Mouse (Mus musculus) c-Kit-positive CD71-negative TER-119-negative erythroid progenitor cells, embryonic 14.5 days (primary cell): ENCODE data around the gene Agap1.

Source experiments
- DNase-seq: peaks from one replicate; pipeline ENCODE4 v3.0.0-alpha.2; 2013; ENCODE audit warnings: low read depth

The Agap1 gene

GRCm38 (mm10) chr1:89544094-89544493, 89.5 kb downstream of the Agap1 start:
- no peak for DNase-seq

GRCm38 (mm10) chr1:89545099-89545498, 90.5 kb downstream of the Agap1 start:
- no peak for DNase-seq

GRCm38 (mm10) chr1:89547525-89548504, 93.2 kb downstream of the Agap1 start:
- DNase-seq = no peak

- no peak for DNase-seq
Measured at GRCm38 (mm10) chr1:89550061-89550869, 95.7 kb downstream of the Agap1 start.

GRCm38 (mm10) chr1:89552470-89552869, 97.9 kb downstream of the Agap1 start:
- DNase-seq = no peak

- no peak for DNase-seq
Measured at GRCm38 (mm10) chr1:89553791-89554190, 99.2 kb downstream of the Agap1 start.

- DNase-seq = no peak
Measured at GRCm38 (mm10) chr1:89554969-89555856, 100.6 kb downstream of the Agap1 start.

GRCm38 (mm10) chr1:89556006-89556405, 101.4 kb downstream of the Agap1 start:
- no peak for DNase-seq

- DNase-seq = no peak
Measured at GRCm38 (mm10) chr1:89557401-89557800, 102.8 kb downstream of the Agap1 start.

GRCm38 (mm10) chr1:89558080-89558479, 103.5 kb downstream of the Agap1 start:
- no peak for DNase-seq

- no peak for DNase-seq
Measured at GRCm38 (mm10) chr1:89563399-89563798, 108.8 kb downstream of the Agap1 start.

- no peak for DNase-seq
Measured at GRCm38 (mm10) chr1:89566578-89567488, 112.2 kb downstream of the Agap1 start.

- no peak for DNase-seq
Measured at GRCm38 (mm10) chr1:89568546-89569405, 114.2 kb downstream of the Agap1 start.

- DNase-seq = no peak
Measured at GRCm38 (mm10) chr1:89570522-89571299, 116.1 kb downstream of the Agap1 start.

GRCm38 (mm10) chr1:89573486-89573885, 118.9 kb downstream of the Agap1 start:
- no peak for DNase-seq

- DNase-seq = no peak
Measured at GRCm38 (mm10) chr1:89574941-89575890, 120.6 kb downstream of the Agap1 start.

GRCm38 (mm10) chr1:89576174-89576890, 121.7 kb downstream of the Agap1 start:
- no peak for DNase-seq
